Mouse (Mus musculus): ENCODE results near the gene Stk10. TPM values are rescaled to one million over a fixed set of nuclear protein-coding genes. Genes with fewer than 3 reads are reported as not detected.

The Stk10 gene
- polyA plus RNA-seq, 1 experiment from 2014 or later: 3.4 TPM

GRCm38 (mm10) chr11:32564629-32565028 lies 31.5 kb downstream of the Stk10 start:
- WGBS: 64% methylated on average over 4 of the region's 4 CpGs
- ATAC-seq (ENCODE audit: insufficient number of reproducible peaks, insufficient read depth, low FRiP score, low read depth): no peak

GRCm38 (mm10) chr11:32565088-32565487 lies 32.0 kb downstream of the Stk10 start:
- ATAC-seq (ENCODE audit: insufficient number of reproducible peaks, insufficient read depth, low FRiP score, low read depth): no peak

More at GRCm38 (mm10) chr11:32564629-32565028, 31.5 kb downstream of the Stk10 start:
- no peaks in the 10 kb centered on the region for H3K27me3 ChIP-seq (ENCODE audit: control insufficient read depth, insufficient read depth, low read length)
- H3K36me3 ChIP-seq (ENCODE audit: control insufficient read depth, insufficient read depth, low read length): no peaks in the 10 kb centered on the region
- no peak overlapping the region for H3K27ac ChIP-seq (ENCODE audit: low read length)
- H3K9ac ChIP-seq (replicated peaks; ENCODE audit: low read depth, low read length): no peak overlapping the region
- H3K4me1 ChIP-seq (ENCODE audit: control insufficient read depth, insufficient read depth, low read length): 0 out of 2 replicates have a peak, but pooled peaks cover 4% of the 10 kb centered on the region
- no peaks in the 10 kb centered on the region for H3K9me3 ChIP-seq (ENCODE audit: control insufficient read depth, low read depth, low read length)
- no peak overlapping the region for H3K4me2 ChIP-seq (replicated peaks; ENCODE audit: low read depth, low read length)
- H3K4me3 ChIP-seq (ENCODE audit: low read depth, low read length): no peak overlapping the region

GRCm38 (mm10) chr11:32566184-32566583 lies 33.1 kb downstream of the Stk10 start:
- Histone ChIP-seq H3K27me3 (ENCODE audit: control insufficient read depth, insufficient read depth, low read length) (no peaks in the 10 kb centered on the region), H3K9me3 (ENCODE audit: control insufficient read depth, low read depth, low read length) (no peaks in the 10 kb centered on the region), H3K27ac (ENCODE audit: low read length) (no peak overlapping the region), H3K4me1 (ENCODE audit: control insufficient read depth, insufficient read depth, low read length) (0 out of 2 replicates have a peak, but pooled peaks cover 4% of the 10 kb centered on the region), H3K9ac (replicated peaks; ENCODE audit: low read depth, low read length) (no peak overlapping the region), H3K4me2 (replicated peaks; ENCODE audit: low read depth, low read length) (no peak overlapping the region), H3K4me3 (ENCODE audit: low read depth, low read length) (no peak overlapping the region), H3K36me3 (ENCODE audit: control insufficient read depth, insufficient read depth, low read length) (no peaks in the 10 kb centered on the region)
- ATAC-seq (ENCODE audit: insufficient number of reproducible peaks, insufficient read depth, low FRiP score, low read depth): no peak
- WGBS: 89% methylated on average over 6 of the region's 6 CpGs

More at GRCm38 (mm10) chr11:32565088-32565487, 32.0 kb downstream of the Stk10 start:
- H3K4me1 ChIP-seq (ENCODE audit: control insufficient read depth, insufficient read depth, low read length): 0 out of 2 replicates have a peak, but pooled peaks cover 4% of the 10 kb centered on the region
- no peak overlapping the region for H3K4me3 ChIP-seq (ENCODE audit: low read depth, low read length)
- no peaks in the 10 kb centered on the region for H3K36me3 ChIP-seq (ENCODE audit: control insufficient read depth, insufficient read depth, low read length)
- WGBS: 68% methylated on average over 8 of the region's 8 CpGs
- H3K9ac ChIP-seq (replicated peaks; ENCODE audit: low read depth, low read length): no peak overlapping the region
- no peaks in the 10 kb centered on the region for H3K27me3 ChIP-seq (ENCODE audit: control insufficient read depth, insufficient read depth, low read length)
- H3K4me2 ChIP-seq (replicated peaks; ENCODE audit: low read depth, low read length): no peak overlapping the region
- no peak overlapping the region for H3K27ac ChIP-seq (ENCODE audit: low read length)
- H3K9me3 ChIP-seq (ENCODE audit: control insufficient read depth, low read depth, low read length): no peaks in the 10 kb centered on the region

- Histone ChIP-seq H3K4me3 (ENCODE audit: low read depth, low read length) (no peak overlapping the region), H3K4me1 (ENCODE audit: control insufficient read depth, insufficient read depth, low read length) (0 out of 2 replicates have a peak, but pooled peaks cover 4% of the 10 kb centered on the region), H3K36me3 (ENCODE audit: control insufficient read depth, insufficient read depth, low read length) (no peaks in the 10 kb centered on the region), H3K27ac (ENCODE audit: low read length) (no peak overlapping the region), H3K9ac (replicated peaks; ENCODE audit: low read depth, low read length) (no peak overlapping the region), H3K27me3 (ENCODE audit: control insufficient read depth, insufficient read depth, low read length) (no peaks in the 10 kb centered on the region), H3K9me3 (ENCODE audit: control insufficient read depth, low read depth, low read length) (no peaks in the 10 kb centered on the region), H3K4me2 (replicated peaks; ENCODE audit: low read depth, low read length) (no peak overlapping the region)
- 74% methylated on average over 10 of the region's 10 CpGs for WGBS
- no peak for ATAC-seq (ENCODE audit: insufficient number of reproducible peaks, insufficient read depth, low FRiP score, low read depth)
These were observed 34.1 kb downstream of the Stk10 start for GRCm38 (mm10) chr11:32567000-32567855.

- Histone ChIP-seq H3K36me3 (ENCODE audit: control insufficient read depth, insufficient read depth, low read length) (no peaks in the 10 kb centered on the region), H3K4me1 (ENCODE audit: control insufficient read depth, insufficient read depth, low read length) (0 out of 2 replicates have a peak, but pooled peaks cover 4% of the 10 kb centered on the region), H3K27ac (ENCODE audit: low read length) (no peak overlapping the region), H3K4me2 (replicated peaks; ENCODE audit: low read depth, low read length) (no peak overlapping the region), H3K9ac (replicated peaks; ENCODE audit: low read depth, low read length) (no peak overlapping the region), H3K4me3 (ENCODE audit: low read depth, low read length) (no peak overlapping the region), H3K27me3 (ENCODE audit: control insufficient read depth, insufficient read depth, low read length) (no peaks in the 10 kb centered on the region), H3K9me3 (ENCODE audit: control insufficient read depth, low read depth, low read length) (no peaks in the 10 kb centered on the region)
- no peak for ATAC-seq (ENCODE audit: insufficient number of reproducible peaks, insufficient read depth, low FRiP score, low read depth)
- 85% methylated on average over 7 of the region's 7 CpGs for WGBS
These were observed 35.0 kb downstream of the Stk10 start for GRCm38 (mm10) chr11:32568060-32568459.

- WGBS: 85% methylated on average over 15 of the region's 15 CpGs
- Histone ChIP-seq H3K9me3 (ENCODE audit: control insufficient read depth, low read depth, low read length) (no peaks in the 10 kb centered on the region), H3K36me3 (ENCODE audit: control insufficient read depth, insufficient read depth, low read length) (no peaks in the 10 kb centered on the region), H3K4me3 (ENCODE audit: low read depth, low read length) (no peak overlapping the region), H3K27me3 (ENCODE audit: control insufficient read depth, insufficient read depth, low read length) (no peaks in the 10 kb centered on the region), H3K4me2 (replicated peaks; ENCODE audit: low read depth, low read length) (no peak overlapping the region), H3K9ac (replicated peaks; ENCODE audit: low read depth, low read length) (no peak overlapping the region), H3K4me1 (ENCODE audit: control insufficient read depth, insufficient read depth, low read length) (0 out of 2 replicates have a peak, but pooled peaks cover 4% of the 10 kb centered on the region), H3K27ac (ENCODE audit: low read length) (no peak overlapping the region)
- ATAC-seq (ENCODE audit: insufficient number of reproducible peaks, insufficient read depth, low FRiP score, low read depth): no peak
These were observed 35.7 kb downstream of the Stk10 start for GRCm38 (mm10) chr11:32568637-32569293.

GRCm38 (mm10) chr11:32571103-32571502 lies 38.0 kb downstream of the Stk10 start:
- Histone ChIP-seq H3K36me3 (ENCODE audit: control insufficient read depth, insufficient read depth, low read length) (no peaks in the 10 kb centered on the region), H3K9me3 (ENCODE audit: control insufficient read depth, low read depth, low read length) (no peaks in the 10 kb centered on the region), H3K27me3 (ENCODE audit: control insufficient read depth, insufficient read depth, low read length) (no peaks in the 10 kb centered on the region), H3K9ac (replicated peaks; ENCODE audit: low read depth, low read length) (no peak overlapping the region), H3K4me2 (replicated peaks; ENCODE audit: low read depth, low read length) (no peak overlapping the region), H3K4me1 (ENCODE audit: control insufficient read depth, insufficient read depth, low read length) (0 out of 2 replicates have a peak, but pooled peaks cover 4% of the 10 kb centered on the region), H3K27ac (ENCODE audit: low read length) (no peak overlapping the region), H3K4me3 (ENCODE audit: low read depth, low read length) (no peak overlapping the region)
- ATAC-seq (ENCODE audit: insufficient number of reproducible peaks, insufficient read depth, low FRiP score, low read depth): no peak
- 82% methylated on average over 6 of the region's 6 CpGs for WGBS

- no peaks in the 10 kb centered on the region for H3K36me3 ChIP-seq (ENCODE audit: control insufficient read depth, insufficient read depth, low read length)
- no peak overlapping the region for H3K4me2 ChIP-seq (replicated peaks; ENCODE audit: low read depth, low read length)
- no peak overlapping the region for H3K9ac ChIP-seq (replicated peaks; ENCODE audit: low read depth, low read length)
- H3K27me3 ChIP-seq (ENCODE audit: control insufficient read depth, insufficient read depth, low read length): no peaks in the 10 kb centered on the region
- H3K9me3 ChIP-seq (ENCODE audit: control insufficient read depth, low read depth, low read length): no peaks in the 10 kb centered on the region
- no peak for ATAC-seq (ENCODE audit: insufficient number of reproducible peaks, insufficient read depth, low FRiP score, low read depth)
- WGBS: 90% methylated on average over 2 of the region's 2 CpGs
- no peaks in the 10 kb centered on the region for H3K4me1 ChIP-seq (ENCODE audit: control insufficient read depth, insufficient read depth, low read length)
- H3K27ac ChIP-seq (ENCODE audit: low read length): no peak overlapping the region
- H3K4me3 ChIP-seq (ENCODE audit: low read depth, low read length): no peak overlapping the region
These were observed 40.6 kb downstream of the Stk10 start for GRCm38 (mm10) chr11:32573669-32574068.
